Mouse (Mus musculus) kidney, embryonic 16.5 days (tissue): Measurements from ENCODE around the gene Gpr153. TPM values are rescaled to one million over a fixed set of nuclear protein-coding genes. Genes with fewer than 3 reads are reported as not detected.
A peak's percentile ranks its signal among the peaks of the same experiment; 100 is the strongest.

Source experiments
- ATAC-seq: fragments of 200-750 bp; cut with Nextera tagmentation; 2 replicates; pipeline ENCODE4 v1.8.0; 2017; ENCODE audit warnings: moderate TSS enrichment; ENCODE audit not compliant: low FRiP score, low TSS enrichment
- H3K27ac ChIP-seq: fragments of 300-500 bp; sonication (generic); 2 replicates; pipeline ENCODE4 v1.5.1; 2014; ENCODE audit warnings: low read length
- H3K27me3 ChIP-seq: fragments of 300-500 bp; sonication (generic); 2 replicates; pipeline ENCODE4 v1.6.1; 2014; ENCODE audit warnings: low read length, control low read depth, mixed read lengths; ENCODE audit not compliant: insufficient read depth
- H3K36me3 ChIP-seq: fragments of 300-500 bp; sonication (generic); 2 replicates; pipeline ENCODE4 v1.6.1; 2014; ENCODE audit warnings: low read length, control low read depth, mixed read lengths; ENCODE audit not compliant: insufficient read depth
- H3K4me1 ChIP-seq: fragments of 300-500 bp; sonication (generic); 2 replicates; pipeline ENCODE4 v1.6.1; 2014; ENCODE audit warnings: low read length, control low read depth, mixed read lengths; ENCODE audit not compliant: insufficient read depth
- H3K4me2 ChIP-seq: fragments of 300-500 bp; sonication (generic); replicated peaks from 2 replicates; pipeline ENCODE4 v1.6.1; 2014; ENCODE audit warnings: low read depth, low read length
- H3K4me3 ChIP-seq: fragments of 300-500 bp; sonication (generic); 2 replicates; pipeline ENCODE4 v1.5.1; 2014; ENCODE audit warnings: mild to moderate bottlenecking, low read length
- H3K9ac ChIP-seq: fragments of 300-500 bp; sonication (generic); replicated peaks from 2 replicates; pipeline ENCODE4 v1.6.1; 2014; ENCODE audit warnings: low read length
- H3K9me3 ChIP-seq: fragments of 300-500 bp; sonication (generic); 2 replicates; pipeline ENCODE4 v1.6.1; 2016; ENCODE audit warnings: low read length, control low read depth
- WGBS: fragments of 180-500 bp; shearing (Covaris S2); extraction: QIAGEN DNeasy Blood & Tissue Kit; methylation state at CpG from one replicate; pipeline ENCODE4 v1.1.7; 2014; 5-methylcytosine and 5-hydroxymethylcytosine counted together
- polyA plus RNA-seq: library from polyadenylated mRNA; unstranded; fragments of >200 nt; fragmentation: Nextera tagmentation; extraction: Ambion mirVana; gene quantifications from 2 replicates; pipeline ENCODE4 v1.2.1, GENCODE M21; 2015

The Gpr153 gene
- polyA plus RNA-seq, 1 experiment from 2014 or later = 6.2 TPM

GRCm38 (mm10) chr4:152272006-152272405, 2.0 kb upstream of the Gpr153 start:
- Histone ChIP-seq H3K4me3 (no peak overlapping the region), H3K4me1 (peaks cover 40% of the 10 kb centered on the region), H3K27ac (no peak overlapping the region; the same call in 1 of the 2 replicates), H3K4me2 (no peak overlapping the region), H3K9me3 (no peaks in the 10 kb centered on the region), H3K36me3 (no peaks in the 10 kb centered on the region), H3K27me3 (no peaks in the 10 kb centered on the region), H3K9ac (0 out of 2 replicates have a peak overlapping the region, but pooled peaks have one; percentile 23)
- ATAC-seq = no peak
- 58% methylated on average over 7 of the region's 7 CpGs for WGBS

GRCm38 (mm10) chr4:152272449-152273049, 1.5 kb upstream of the Gpr153 start:
- Histone ChIP-seq H3K27ac (peak overlapping the region; percentile 81), H3K4me3 (no peak overlapping the region), H3K4me2 (no peak overlapping the region), H3K9ac (no peak overlapping the region), H3K4me1 (peaks cover 37% of the 10 kb centered on the region), H3K36me3 (no peaks in the 10 kb centered on the region), H3K27me3 (no peaks in the 10 kb centered on the region), H3K9me3 (no peaks in the 10 kb centered on the region)
- no peak; the same call in none of the 2 replicates for ATAC-seq
- WGBS = 13% methylated on average over 9 of the region's 9 CpGs

GRCm38 (mm10) chr4:152273191-152273590, 841 bp upstream of the Gpr153 start:
- Histone ChIP-seq H3K4me3 (no peak overlapping the region), H3K27ac (peak overlapping the region; percentile 81), H3K9ac (no peak overlapping the region), H3K4me2 (peak overlapping the region; percentile 97; the same call in 1 of the 2 replicates), H3K36me3 (no peaks in the 10 kb centered on the region), H3K27me3 (no peaks in the 10 kb centered on the region), H3K4me1 (peaks cover 35% of the 10 kb centered on the region), H3K9me3 (no peaks in the 10 kb centered on the region)
- ATAC-seq = peak; percentile 33
- WGBS = 25% methylated on average over 3 of the region's 3 CpGs

GRCm38 (mm10) chr4:152274681-152275131, 674 bp downstream of the Gpr153 start:
- peak; percentile 41 for ATAC-seq
- Histone ChIP-seq H3K9me3 (no peaks in the 10 kb centered on the region), H3K4me1 (peaks cover 35% of the 10 kb centered on the region), H3K4me2 (peak overlapping the region; percentile 97), H3K9ac (peak overlapping the region; percentile 79), H3K27ac (peak overlapping the region; percentile 81), H3K27me3 (no peaks in the 10 kb centered on the region), H3K4me3 (peak overlapping the region; percentile 64), H3K36me3 (no peaks in the 10 kb centered on the region)
- 1% methylated on average over 20 of the region's 20 CpGs for WGBS

GRCm38 (mm10) chr4:152276389-152277347, 2.6 kb downstream of the Gpr153 start:
- no peak for ATAC-seq
- Histone ChIP-seq H3K27ac (no peak overlapping the region), H3K4me2 (no peak overlapping the region), H3K4me3 (no peak overlapping the region), H3K9me3 (no peaks in the 10 kb centered on the region), H3K27me3 (peaks cover 12% of the 10 kb centered on the region), H3K9ac (no peak overlapping the region), H3K36me3 (0 out of 2 replicates have a peak, but pooled peaks cover 2% of the 10 kb centered on the region), H3K4me1 (peaks cover 34% of the 10 kb centered on the region)
- WGBS = 53% methylated on average over 10 of the region's 10 CpGs

- no peak overlapping the region for H3K9ac ChIP-seq
- H3K4me3 ChIP-seq = no peak overlapping the region
- H3K27ac ChIP-seq = no peak overlapping the region
- H3K27me3 ChIP-seq = peaks cover 24% of the 10 kb centered on the region
- 0 out of 2 replicates have a peak, but pooled peaks cover 2% of the 10 kb centered on the region for H3K36me3 ChIP-seq
- no peak overlapping the region for H3K4me2 ChIP-seq
- 72% methylated on average over 2 of the region's 2 CpGs for WGBS
- H3K4me1 ChIP-seq = peaks cover 25% of the 10 kb centered on the region
- no peak for ATAC-seq
- no peaks in the 10 kb centered on the region for H3K9me3 ChIP-seq
These were observed 3.9 kb downstream of the Gpr153 start for GRCm38 (mm10) chr4:152277916-152278315.

GRCm38 (mm10) chr4:152278986-152279385, 5.0 kb downstream of the Gpr153 start:
- no peaks in the 10 kb centered on the region for H3K9me3 ChIP-seq
- H3K4me2 ChIP-seq = no peak overlapping the region
- 89% methylated on average over 23 of the region's 23 CpGs for WGBS
- H3K36me3 ChIP-seq = 0 out of 2 replicates have a peak, but pooled peaks cover 2% of the 10 kb centered on the region
- no peak overlapping the region for H3K27ac ChIP-seq
- ATAC-seq = no peak
- H3K4me1 ChIP-seq = peaks cover 20% of the 10 kb centered on the region
- peaks cover 34% of the 10 kb centered on the region for H3K27me3 ChIP-seq
- no peak overlapping the region for H3K9ac ChIP-seq
- no peak overlapping the region for H3K4me3 ChIP-seq

GRCm38 (mm10) chr4:152281601-152282000, 7.6 kb downstream of the Gpr153 start:
- peaks cover 16% of the 10 kb centered on the region for H3K4me1 ChIP-seq
- H3K9me3 ChIP-seq = no peaks in the 10 kb centered on the region
- no peak; the same call in 1 of the 2 replicates for ATAC-seq
- WGBS = 54% methylated on average over 15 of the region's 15 CpGs
- no peak overlapping the region for H3K9ac ChIP-seq
- H3K36me3 ChIP-seq = 0 out of 2 replicates have a peak, but pooled peaks cover 2% of the 10 kb centered on the region
- no peak overlapping the region for H3K27ac ChIP-seq
- no peak overlapping the region for H3K4me3 ChIP-seq
- H3K27me3 ChIP-seq = peaks cover 60% of the 10 kb centered on the region
- no peak overlapping the region for H3K4me2 ChIP-seq

GRCm38 (mm10) chr4:152282721-152283120, 8.7 kb downstream of the Gpr153 start:
- peak overlapping the region; percentile 55 for H3K4me2 ChIP-seq
- peaks cover 19% of the 10 kb centered on the region for H3K4me1 ChIP-seq
- H3K4me3 ChIP-seq = peak overlapping the region; percentile 35
- 0 out of 2 replicates have a peak, but pooled peaks cover 2% of the 10 kb centered on the region for H3K36me3 ChIP-seq
- WGBS = 14% methylated on average over 32 of the region's 34 CpGs
- ATAC-seq = 0 out of 2 replicates have a peak, but pooled peaks have one; percentile 1
- H3K27me3 ChIP-seq = peaks cover 71% of the 10 kb centered on the region
- 0 out of 2 replicates have a peak overlapping the region, but pooled peaks have one; percentile 46 for H3K9ac ChIP-seq
- no peaks in the 10 kb centered on the region for H3K9me3 ChIP-seq
- H3K27ac ChIP-seq = no peak overlapping the region
